Mouse (Mus musculus): Measurements from ENCODE around the gene Ubox5. TPM values are rescaled to one million over a fixed set of nuclear protein-coding genes. Genes with fewer than 3 reads are reported as not detected.

The Ubox5 gene
- total RNA-seq, 1 experiment from 2014 or later: 3.5 TPM

GRCm38 (mm10) chr2:130635847-130636246 lies 6.0 kb upstream of the Ubox5 start:
- no peak for ATAC-seq (replicated peaks; ENCODE audit: insufficient number of reproducible peaks, low FRiP score, low TSS enrichment, poor library complexity, severe bottlenecking)

DNA sequence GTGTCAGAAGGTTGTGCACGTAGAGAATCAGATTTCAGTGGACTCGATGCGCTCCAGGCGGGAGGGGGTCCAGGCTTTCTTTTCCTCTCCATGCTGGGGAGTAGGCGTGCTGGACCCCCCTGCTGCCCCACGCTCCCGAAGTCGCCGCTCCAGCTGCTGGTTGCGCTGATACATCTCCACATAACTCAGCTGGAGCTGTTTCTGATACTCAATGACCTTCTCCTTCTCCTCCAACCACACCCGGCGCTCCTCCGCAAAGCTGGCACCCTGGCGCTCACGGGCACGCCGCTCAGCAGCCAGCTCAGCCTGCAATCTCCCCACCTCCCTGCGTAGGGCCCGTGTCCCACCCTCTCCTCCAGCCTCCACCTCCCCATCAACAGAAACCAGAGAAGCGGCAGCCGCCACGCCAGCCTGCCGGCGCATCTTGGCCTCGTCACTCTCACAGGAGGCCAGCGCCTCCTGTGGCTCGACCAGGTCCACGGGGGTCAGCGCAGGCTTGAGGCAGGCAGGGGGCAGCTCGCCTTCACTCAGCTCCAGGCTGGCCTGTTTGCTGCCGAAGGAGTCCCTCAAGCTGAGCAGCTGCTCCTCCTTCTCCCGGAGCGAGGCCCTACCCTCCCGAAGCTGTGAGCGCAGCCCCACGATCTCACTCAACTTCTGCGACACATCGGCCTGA lies 5.0 kb upstream of the Ubox5 start:
- ATAC-seq (replicated peaks; ENCODE audit: insufficient number of reproducible peaks, low FRiP score, low TSS enrichment, poor library complexity, severe bottlenecking): no peak

DNA sequence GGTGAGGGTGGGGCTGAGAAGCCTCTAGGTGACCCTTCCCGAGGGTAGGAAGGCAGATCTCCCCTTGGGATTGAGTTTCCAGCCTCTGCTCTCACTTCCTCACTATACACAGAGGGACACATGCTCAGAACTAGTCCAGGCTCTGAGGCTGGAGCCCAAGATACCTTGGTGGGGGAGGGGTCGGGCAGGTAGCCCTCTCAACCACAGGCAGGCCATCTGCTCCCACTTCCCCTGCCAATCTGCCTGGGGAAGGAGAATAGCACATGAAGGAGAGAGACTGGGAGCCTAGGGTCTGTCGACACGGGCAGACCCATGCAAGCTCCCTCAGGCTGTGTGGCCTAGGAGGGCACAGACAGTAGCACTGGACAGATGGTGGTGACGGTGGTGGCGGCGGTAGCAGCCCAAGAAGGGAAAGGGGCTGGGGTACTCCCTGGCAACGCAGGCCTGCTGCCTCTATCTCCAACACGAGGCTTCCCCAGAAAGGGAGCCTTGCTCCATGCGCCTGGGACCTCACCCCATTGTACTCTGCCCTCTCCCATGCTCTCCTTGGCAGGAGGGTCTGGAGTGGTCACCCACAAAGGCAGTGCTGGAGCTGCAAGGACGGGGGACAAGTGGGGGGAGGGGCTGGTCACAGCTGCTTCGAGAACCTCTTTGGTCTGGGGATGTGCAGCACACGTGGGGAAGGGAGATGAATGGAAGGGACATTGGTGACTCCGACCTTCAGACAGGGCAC lies 4.3 kb upstream of the Ubox5 start:
- ATAC-seq (replicated peaks; ENCODE audit: insufficient number of reproducible peaks, low FRiP score, low TSS enrichment, poor library complexity, severe bottlenecking): no peak

DNA sequence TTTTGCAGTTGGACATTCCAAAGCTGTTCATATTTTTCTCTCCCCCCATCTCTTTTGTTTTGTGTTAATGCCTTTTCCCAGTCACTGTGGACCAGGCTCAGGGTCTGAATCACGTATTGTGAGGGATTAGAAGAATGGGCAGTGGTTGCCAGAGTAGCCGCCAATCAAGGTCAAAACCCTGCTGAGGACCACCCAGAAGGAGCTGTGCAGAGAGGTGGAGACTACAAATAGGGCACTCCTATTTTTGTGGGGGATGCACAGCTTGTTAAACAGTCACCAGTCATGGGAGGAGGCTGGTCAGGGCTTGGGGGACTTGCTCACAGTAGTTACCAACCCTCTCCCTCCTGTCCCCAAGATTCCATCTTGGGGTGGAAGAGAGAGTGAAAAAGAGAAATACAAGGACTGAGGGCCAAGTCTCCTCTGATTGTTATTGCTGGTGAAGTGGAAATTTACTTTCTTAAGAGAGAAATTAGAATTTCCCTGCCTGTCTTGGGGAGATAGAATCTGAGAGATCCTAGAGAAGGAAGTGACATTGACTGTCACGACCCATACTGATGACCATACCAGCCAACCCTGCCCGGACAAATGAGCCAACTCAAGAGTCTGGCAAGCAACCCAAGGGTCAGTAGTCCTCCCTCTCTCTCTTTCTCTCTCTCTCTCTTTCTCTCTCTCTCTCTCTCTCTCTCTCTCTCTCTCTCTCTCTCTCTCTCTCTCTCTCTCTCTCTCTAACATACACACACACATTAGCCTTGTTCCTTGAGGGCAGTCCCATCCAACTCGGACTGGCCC lies 3.2 kb upstream of the Ubox5 start:
- no peak for ATAC-seq (replicated peaks; ENCODE audit: insufficient number of reproducible peaks, low FRiP score, low TSS enrichment, poor library complexity, severe bottlenecking)

- ATAC-seq (replicated peaks; ENCODE audit: insufficient number of reproducible peaks, low FRiP score, low TSS enrichment, poor library complexity, severe bottlenecking): no peak
These were observed 2.6 kb upstream of the Ubox5 start for GRCm38 (mm10) chr2:130632416-130632815.

- ATAC-seq (replicated peaks; ENCODE audit: insufficient number of reproducible peaks, low FRiP score, low TSS enrichment, poor library complexity, severe bottlenecking): peak; percentile 16; the same call in 1 of the 2 replicates
These were observed 579 bp downstream of the Ubox5 start for GRCm38 (mm10) chr2:130629080-130629838.

- no peak for ATAC-seq (replicated peaks; ENCODE audit: insufficient number of reproducible peaks, low FRiP score, low TSS enrichment, poor library complexity, severe bottlenecking)
These were observed 1.4 kb downstream of the Ubox5 start for GRCm38 (mm10) chr2:130628424-130628823.

DNA sequence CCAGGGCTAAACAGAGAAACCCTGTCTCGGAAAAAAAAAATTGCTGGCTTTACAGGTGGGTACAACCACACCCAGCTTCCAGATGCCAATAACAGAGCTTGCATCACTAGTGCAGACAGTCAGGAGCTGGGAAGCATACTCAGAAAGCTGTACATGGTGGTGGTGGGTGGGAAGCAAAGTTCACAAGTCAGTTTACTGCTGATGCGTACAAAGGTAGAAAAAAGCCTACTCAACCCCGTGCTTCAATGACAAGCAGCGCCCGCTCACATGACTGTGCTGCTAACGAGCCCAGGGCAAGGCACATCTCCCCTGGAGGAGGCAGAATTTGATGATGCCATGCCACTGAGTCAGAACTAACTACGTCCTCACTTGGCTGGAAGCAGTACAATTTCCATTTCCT lies 10.9 kb downstream of the Ubox5 start:
- ATAC-seq (replicated peaks; ENCODE audit: insufficient number of reproducible peaks, low FRiP score, low TSS enrichment, poor library complexity, severe bottlenecking): no peak

DNA sequence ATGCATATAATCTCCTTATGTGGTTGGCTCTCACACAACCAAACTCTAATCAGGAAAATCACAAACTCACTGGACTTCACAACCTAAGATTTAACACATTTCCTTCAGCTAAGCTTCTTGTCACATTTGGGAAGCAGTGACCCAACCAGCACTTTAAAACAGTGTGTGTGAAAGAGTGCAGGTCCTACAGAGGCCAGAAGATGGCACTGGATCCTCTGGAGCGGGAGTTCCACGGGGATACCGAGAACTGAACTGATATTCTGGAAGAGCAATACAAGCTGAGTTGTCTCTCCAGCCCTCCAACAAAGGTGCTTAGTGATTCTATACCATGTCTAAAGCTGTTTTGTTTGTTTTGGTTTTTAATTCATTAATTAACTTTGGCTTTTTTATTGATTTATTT lies 16.7 kb downstream of the Ubox5 start:
- ATAC-seq (replicated peaks; ENCODE audit: insufficient number of reproducible peaks, low FRiP score, low TSS enrichment, poor library complexity, severe bottlenecking): no peak

DNA sequence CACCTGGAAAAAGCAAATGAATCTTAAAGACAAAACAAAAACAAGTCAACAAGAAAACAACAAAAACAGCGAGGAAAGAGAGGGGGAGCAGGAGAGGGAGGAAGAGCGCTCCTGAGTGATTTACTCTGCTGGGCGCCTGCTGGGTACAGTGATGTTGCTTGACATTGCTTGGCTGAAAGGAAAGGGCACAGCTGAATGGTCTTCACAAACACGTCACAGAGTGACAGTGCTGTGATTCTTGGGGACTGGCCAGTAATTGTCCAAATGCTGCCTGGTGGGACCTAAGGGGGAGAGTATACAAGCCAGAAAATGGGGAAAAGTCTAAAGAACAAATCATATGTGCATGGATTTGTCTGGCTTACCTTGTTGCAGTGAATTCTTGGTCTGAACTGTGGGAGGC lies 27.6 kb downstream of the Ubox5 start:
- no peak for ATAC-seq (replicated peaks; ENCODE audit: insufficient number of reproducible peaks, low FRiP score, low TSS enrichment, poor library complexity, severe bottlenecking)

GRCm38 (mm10) chr2:130598399-130598798 lies 31.4 kb downstream of the Ubox5 start:
- no peak for ATAC-seq (replicated peaks; ENCODE audit: insufficient number of reproducible peaks, low FRiP score, low TSS enrichment, poor library complexity, severe bottlenecking)

- no peak for ATAC-seq (replicated peaks; ENCODE audit: insufficient number of reproducible peaks, low FRiP score, low TSS enrichment, poor library complexity, severe bottlenecking)
These were observed 32.2 kb downstream of the Ubox5 start for GRCm38 (mm10) chr2:130597601-130598010.

DNA sequence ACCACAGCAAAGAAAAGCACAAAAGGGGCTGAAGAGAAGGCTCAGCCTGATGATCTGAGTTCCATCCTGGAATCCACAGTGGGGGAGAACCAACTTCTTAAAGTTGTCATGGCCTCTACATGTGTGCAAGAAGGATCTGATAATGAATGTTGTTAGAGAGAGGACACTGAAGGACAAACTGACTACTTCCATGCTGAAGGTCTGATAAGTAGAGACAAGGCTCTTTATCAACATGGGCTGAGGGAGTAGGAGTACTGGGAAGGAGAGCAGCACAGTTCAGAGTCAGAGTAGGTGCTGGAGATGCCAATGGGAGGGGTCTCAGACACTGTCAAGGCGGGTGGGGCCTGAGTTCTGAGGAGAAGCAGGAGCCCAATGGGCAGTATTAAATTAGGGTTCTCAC lies 34.2 kb downstream of the Ubox5 start:
- no peak for ATAC-seq (replicated peaks; ENCODE audit: insufficient number of reproducible peaks, low FRiP score, low TSS enrichment, poor library complexity, severe bottlenecking)

DNA sequence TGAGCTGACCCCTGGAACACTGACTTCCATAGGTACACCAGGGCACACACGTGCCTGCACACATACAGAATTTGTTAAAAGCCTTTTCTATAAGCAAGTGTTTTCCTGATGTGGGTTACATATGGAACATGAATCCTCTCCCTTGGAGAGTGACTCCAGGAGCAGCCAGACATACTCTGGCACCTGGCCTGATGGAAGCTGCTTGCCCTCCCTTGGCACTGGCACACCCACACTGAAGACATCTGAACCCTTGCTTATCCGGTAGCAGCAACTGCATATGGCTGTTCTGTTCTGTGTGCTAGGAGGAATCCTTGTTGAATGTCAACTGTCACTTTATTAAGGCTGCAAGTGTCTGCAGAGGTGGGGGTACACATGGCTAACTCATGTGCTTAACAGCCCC lies 38.8 kb downstream of the Ubox5 start:
- ATAC-seq (replicated peaks; ENCODE audit: insufficient number of reproducible peaks, low FRiP score, low TSS enrichment, poor library complexity, severe bottlenecking): no peak

GRCm38 (mm10) chr2:130589761-130590160 lies 40.1 kb downstream of the Ubox5 start:
- ATAC-seq (replicated peaks; ENCODE audit: insufficient number of reproducible peaks, low FRiP score, low TSS enrichment, poor library complexity, severe bottlenecking): no peak

GRCm38 (mm10) chr2:130589157-130589556 lies 40.7 kb downstream of the Ubox5 start:
- ATAC-seq (replicated peaks; ENCODE audit: insufficient number of reproducible peaks, low FRiP score, low TSS enrichment, poor library complexity, severe bottlenecking): no peak

- ATAC-seq (replicated peaks; ENCODE audit: insufficient number of reproducible peaks, low FRiP score, low TSS enrichment, poor library complexity, severe bottlenecking): no peak
These were observed 41.5 kb downstream of the Ubox5 start for GRCm38 (mm10) chr2:130588373-130588772.

DNA sequence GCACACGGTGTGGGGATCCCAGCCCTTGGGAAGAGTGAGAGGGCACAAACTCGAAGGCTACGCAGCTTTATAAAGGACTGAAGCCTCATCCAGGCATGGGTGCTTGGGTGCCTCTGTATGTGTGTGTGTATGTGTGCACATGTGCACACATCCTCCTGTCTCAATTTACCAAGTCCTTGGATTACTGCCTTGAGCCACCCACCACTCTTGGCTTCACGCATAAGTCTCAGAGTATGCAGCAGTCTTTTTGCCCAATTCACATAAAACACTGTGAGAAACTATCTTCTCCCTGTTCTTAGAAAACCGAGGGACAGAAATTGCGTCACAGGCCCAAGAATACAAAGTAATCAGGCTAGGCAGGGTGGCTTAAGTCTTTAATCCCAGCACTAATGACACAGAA lies 43.8 kb downstream of the Ubox5 start:
- no peak for ATAC-seq (replicated peaks; ENCODE audit: insufficient number of reproducible peaks, low FRiP score, low TSS enrichment, poor library complexity, severe bottlenecking)
